Mouse (Mus musculus) ovary, adult 18-20 months (tissue): ENCODE measurements around the gene Sf3b4.

Experiments used
- DNase-seq: peaks from one replicate; pipeline ENCODE4 v3.0.0; 2022; ENCODE audit warnings: low spot score, mixed read lengths

Gene Sf3b4

GRCm38 (mm10) chr3:96172197-96173178 lies at the start of gene Sf3b4:
TSS of gene Sf3b4 (plus strand) at chr3:96172332.
- DNase-seq, result peak; percentile 73

- no peak for DNase-seq
Measured at GRCm38 (mm10) chr3:96124235-96124634, 47.9 kb upstream of the Sf3b4 start.

- no peak for DNase-seq
Measured at GRCm38 (mm10) chr3:96128128-96128527, 44.0 kb upstream of the Sf3b4 start.

- no peak for DNase-seq
Measured at GRCm38 (mm10) chr3:96132478-96132877, 39.7 kb upstream of the Sf3b4 start.

- no peak for DNase-seq
Measured at GRCm38 (mm10) chr3:96133327-96133905, 38.7 kb upstream of the Sf3b4 start.

GRCm38 (mm10) chr3:96135011-96135410 lies 37.1 kb upstream of the Sf3b4 start:
- no peak for DNase-seq

- DNase-seq, result no peak
Measured at GRCm38 (mm10) chr3:96147950-96148349, 24.2 kb upstream of the Sf3b4 start.

GRCm38 (mm10) chr3:96151836-96152235 lies 20.3 kb upstream of the Sf3b4 start:
- DNase-seq, result no peak

GRCm38 (mm10) chr3:96152611-96153010 lies 19.5 kb upstream of the Sf3b4 start:
- DNase-seq, result no peak

- no peak for DNase-seq
Measured at GRCm38 (mm10) chr3:96155501-96155900, 16.6 kb upstream of the Sf3b4 start.

- no peak for DNase-seq
Measured at GRCm38 (mm10) chr3:96159820-96160219, 12.3 kb upstream of the Sf3b4 start.

- peak; percentile 78 for DNase-seq
Measured at GRCm38 (mm10) chr3:96160222-96160802, 11.8 kb upstream of the Sf3b4 start.

- peak; percentile 50 for DNase-seq
Measured at GRCm38 (mm10) chr3:96160803-96161516, 11.2 kb upstream of the Sf3b4 start.

- no peak for DNase-seq
Measured at GRCm38 (mm10) chr3:96161869-96162840, 10.0 kb upstream of the Sf3b4 start, which contains the start of gene Mtmr11. TSS of gene Mtmr11 (plus strand) at chr3:96162004.

- no peak for DNase-seq
Measured at GRCm38 (mm10) chr3:96163040-96163439, 9.1 kb upstream of the Sf3b4 start.

- no peak for DNase-seq
Measured at GRCm38 (mm10) chr3:96168466-96169158, 3.5 kb upstream of the Sf3b4 start.

- no peak for DNase-seq
Measured at GRCm38 (mm10) chr3:96170276-96170675, 1.9 kb upstream of the Sf3b4 start.

- no peak for DNase-seq
Measured at GRCm38 (mm10) chr3:96170976-96171545, 1.1 kb upstream of the Sf3b4 start.

GRCm38 (mm10) chr3:96171583-96172196 lies 442 bp upstream of the Sf3b4 start:
- no peak for DNase-seq
